Mouse (Mus musculus) mesoderm, embryonic 11.5 days (tissue): ENCODE data around the gene H2afj.
"Not testable (repeated sequence)": the region's sequence is repeated elsewhere in the genome, so short reads cannot be mapped to it uniquely, and the experiment has no call there.

Experiments used
- DNase-seq: peaks from one replicate; pipeline ENCODE4 v3.0.0-alpha.2; 2012; ENCODE audit warnings: low read depth, low spot score

The H2afj gene

GRCm38 (mm10) chr6:136808014-136808417 lies at the start of gene H2afj:
Gene H2afj, plus strand, starts transcription at chr6:136808244.
- DNase-seq: peak; percentile 96

- no peak for DNase-seq
Measured at GRCm38 (mm10) chr6:136763912-136764311, 44.1 kb upstream of the H2afj start.

- DNase-seq: no peak
Measured at GRCm38 (mm10) chr6:136769143-136769542, 38.9 kb upstream of the H2afj start.

GRCm38 (mm10) chr6:136769859-136770258 lies 38.2 kb upstream of the H2afj start:
- DNase-seq: no peak

- no peak for DNase-seq
Measured at GRCm38 (mm10) chr6:136776392-136776791, 31.7 kb upstream of the H2afj start.

GRCm38 (mm10) chr6:136781377-136781986 lies 26.6 kb upstream of the H2afj start, which contains the start of gene Gucy2c:
Gene Gucy2c, minus strand, starts transcription at chr6:136781765.
- no peak for DNase-seq

- no peak for DNase-seq
Measured at GRCm38 (mm10) chr6:136782146-136782545, 25.9 kb upstream of the H2afj start.

- no peak for DNase-seq
Measured at GRCm38 (mm10) chr6:136782761-136783160, 25.3 kb upstream of the H2afj start.

- no peak for DNase-seq
Measured at GRCm38 (mm10) chr6:136789391-136789971, 18.6 kb upstream of the H2afj start.

GRCm38 (mm10) chr6:136792884-136793758 lies 14.9 kb upstream of the H2afj start:
- no peak for DNase-seq

- no peak for DNase-seq
Measured at GRCm38 (mm10) chr6:136793831-136794525, 14.1 kb upstream of the H2afj start.

- no peak for DNase-seq
Measured at GRCm38 (mm10) chr6:136795110-136795509, 12.9 kb upstream of the H2afj start.

GRCm38 (mm10) chr6:136795850-136796249 lies 12.2 kb upstream of the H2afj start:
- no peak for DNase-seq

GRCm38 (mm10) chr6:136797874-136798693 lies 10.0 kb upstream of the H2afj start:
- DNase-seq: not testable (repeated sequence)

- no peak for DNase-seq
Measured at GRCm38 (mm10) chr6:136800710-136801109, 7.3 kb upstream of the H2afj start.

- DNase-seq: no peak
Measured at GRCm38 (mm10) chr6:136801274-136801673, 6.8 kb upstream of the H2afj start.

- DNase-seq: no peak
Measured at GRCm38 (mm10) chr6:136803093-136803738, 4.8 kb upstream of the H2afj start.

- peak; percentile 98 for DNase-seq
Measured at GRCm38 (mm10) chr6:136803739-136804633, 4.1 kb upstream of the H2afj start, which contains the start of gene Hist4h4. Gene Hist4h4, minus strand, starts transcription at chr6:136804415.

- DNase-seq: no peak
Measured at GRCm38 (mm10) chr6:136804705-136805408, 3.2 kb upstream of the H2afj start.
